Mouse (Mus musculus) stomach, embryonic 14.5 days (tissue): Measurements from ENCODE around the gene Vti1a. TPM values are rescaled to one million over a fixed set of nuclear protein-coding genes. Genes with fewer than 3 reads are reported as not detected.

Source experiments
- ATAC-seq: fragments of 200-750 bp; cut with Nextera tagmentation; 2 replicates; pipeline ENCODE4 v1.8.0; 2017; ENCODE audit warnings: low read depth, moderate TSS enrichment; ENCODE audit not compliant: insufficient number of reproducible peaks, insufficient read depth, low FRiP score
- H3K27ac ChIP-seq: fragments of 300-500 bp; sonication (generic); 2 replicates; pipeline ENCODE4 v1.5.1; 2014; ENCODE audit warnings: mild to moderate bottlenecking, low read length, moderate library complexity, mixed read lengths
- H3K27me3 ChIP-seq: fragments of 300-500 bp; sonication (generic); 2 replicates; pipeline ENCODE4 v1.6.1; 2014; ENCODE audit warnings: low read length, control low read depth, mixed read lengths; ENCODE audit not compliant: control insufficient read depth, insufficient read depth
- H3K36me3 ChIP-seq: fragments of 300-500 bp; sonication (generic); 2 replicates; pipeline ENCODE4 v1.6.1; 2014; ENCODE audit warnings: mild to moderate bottlenecking, control low read depth, low read length, moderate library complexity, mixed read lengths; ENCODE audit not compliant: control insufficient read depth, insufficient read depth
- H3K4me1 ChIP-seq: fragments of 300-500 bp; sonication (generic); 2 replicates; pipeline ENCODE4 v1.6.1; 2014; ENCODE audit warnings: low read length, control low read depth, mixed read lengths; ENCODE audit not compliant: control insufficient read depth, insufficient read depth
- H3K4me2 ChIP-seq: fragments of 300-500 bp; sonication (generic); replicated peaks from 2 replicates; pipeline ENCODE4 v1.6.1; 2014; ENCODE audit warnings: low read depth, low read length, control low read depth
- H3K4me3 ChIP-seq: fragments of 300-500 bp; sonication (generic); 2 replicates; pipeline ENCODE4 v1.5.1; 2014; ENCODE audit warnings: low read depth, low read length, control low read depth
- H3K9ac ChIP-seq: fragments of 300-500 bp; sonication (generic); replicated peaks from 2 replicates; pipeline ENCODE4 v1.6.1; 2014; ENCODE audit warnings: low read depth, mild to moderate bottlenecking, control low read depth, low read length, moderate library complexity, mixed read lengths
- H3K9me3 ChIP-seq: fragments of 300-500 bp; sonication (generic); 2 replicates; pipeline ENCODE4 v1.6.1; 2016; ENCODE audit warnings: low read depth, low read length, control low read depth; ENCODE audit not compliant: control insufficient read depth
- WGBS: fragments of 180-500 bp; shearing (Covaris S2); extraction: QIAGEN DNeasy Blood & Tissue Kit; methylation state at CpG from one replicate; pipeline ENCODE4 v1.1.7; 2014; 5-methylcytosine and 5-hydroxymethylcytosine counted together
- polyA plus RNA-seq: library from polyadenylated mRNA; unstranded; fragments of >200 nt; fragmentation: Nextera tagmentation; extraction: Ambion mirVana; gene quantifications from 2 replicates; pipeline ENCODE4 v1.2.1, GENCODE M21; 2014

Vti1a gene
- polyA plus RNA-seq, 1 experiment from 2014 or later, result 27.2 TPM

- Histone ChIP-seq H3K4me3 (no peak overlapping the region), H3K27ac (no peak overlapping the region), H3K4me1 (peaks cover 22% of the 10 kb centered on the region), H3K9me3 (no peaks in the 10 kb centered on the region), H3K27me3 (no peaks in the 10 kb centered on the region), H3K4me2 (no peak overlapping the region), H3K9ac (no peak overlapping the region), H3K36me3 (no peaks in the 10 kb centered on the region)
- 55% methylated on average over 16 of the region's 16 CpGs for WGBS
- no peak for ATAC-seq
Measured at GRCm38 (mm10) chr19:55588948-55589896, 273.1 kb downstream of the Vti1a start.

- ATAC-seq, result peak; percentile 29; the same call in 1 of the 2 replicates
- H3K9ac ChIP-seq, result no peak overlapping the region
- H3K9me3 ChIP-seq, result no peaks in the 10 kb centered on the region
- no peak overlapping the region for H3K4me3 ChIP-seq
- H3K4me1 ChIP-seq, result peaks cover 26% of the 10 kb centered on the region
- H3K4me2 ChIP-seq, result peak overlapping the region; percentile 27; the same call in 1 of the 2 replicates
- no peaks in the 10 kb centered on the region for H3K36me3 ChIP-seq
- peak overlapping the region; percentile 77 for H3K27ac ChIP-seq
- WGBS, result 34% methylated on average over 26 of the region's 26 CpGs
- H3K27me3 ChIP-seq, result no peaks in the 10 kb centered on the region
Measured at GRCm38 (mm10) chr19:55592876-55593691, 277.0 kb downstream of the Vti1a start.

GRCm38 (mm10) chr19:55593729-55594444 lies 277.8 kb downstream of the Vti1a start:
- no peaks in the 10 kb centered on the region for H3K27me3 ChIP-seq
- H3K4me2 ChIP-seq, result peak overlapping the region; percentile 27; the same call in 1 of the 2 replicates
- ATAC-seq, result no peak
- no peak overlapping the region for H3K9ac ChIP-seq
- no peaks in the 10 kb centered on the region for H3K9me3 ChIP-seq
- no peak overlapping the region for H3K4me3 ChIP-seq
- H3K4me1 ChIP-seq, result peaks cover 28% of the 10 kb centered on the region
- 62% methylated on average over 16 of the region's 16 CpGs for whole genome bisulfite sequencing
- H3K36me3 ChIP-seq, result no peaks in the 10 kb centered on the region
- peak overlapping the region; percentile 77; the same call in 1 of the 2 replicates for H3K27ac ChIP-seq

GRCm38 (mm10) chr19:55594451-55594850 lies 278.4 kb downstream of the Vti1a start:
- 83% methylated on average over 3 of the region's 3 CpGs for WGBS
- H3K4me1 ChIP-seq, result peaks cover 27% of the 10 kb centered on the region
- no peak for ATAC-seq
- H3K4me3 ChIP-seq, result no peak overlapping the region
- no peaks in the 10 kb centered on the region for H3K36me3 ChIP-seq
- H3K9ac ChIP-seq, result no peak overlapping the region
- no peaks in the 10 kb centered on the region for H3K9me3 ChIP-seq
- H3K27ac ChIP-seq, result no peak overlapping the region
- H3K27me3 ChIP-seq, result no peaks in the 10 kb centered on the region
- no peak overlapping the region for H3K4me2 ChIP-seq

- WGBS, result 42% methylated on average over 9 of the region's 9 CpGs
- Histone ChIP-seq H3K27ac (peak overlapping the region; percentile 34; the same call in 1 of the 2 replicates), H3K4me1 (peaks cover 29% of the 10 kb centered on the region), H3K36me3 (no peaks in the 10 kb centered on the region), H3K27me3 (no peaks in the 10 kb centered on the region), H3K4me2 (no peak overlapping the region), H3K9me3 (no peaks in the 10 kb centered on the region), H3K9ac (no peak overlapping the region), H3K4me3 (no peak overlapping the region)
- peak; percentile 87 for ATAC-seq
Measured at GRCm38 (mm10) chr19:55595945-55596649, 280.0 kb downstream of the Vti1a start.

GRCm38 (mm10) chr19:55596804-55597203 lies 280.7 kb downstream of the Vti1a start:
- ATAC-seq, result no peak
- Histone ChIP-seq H3K36me3 (no peaks in the 10 kb centered on the region), H3K9me3 (no peaks in the 10 kb centered on the region), H3K4me2 (no peak overlapping the region), H3K4me1 (peaks cover 29% of the 10 kb centered on the region), H3K27ac (peak overlapping the region; percentile 34; the same call in 1 of the 2 replicates), H3K27me3 (no peaks in the 10 kb centered on the region), H3K4me3 (no peak overlapping the region), H3K9ac (no peak overlapping the region)
- WGBS, result 56% methylated on average over 6 of the region's 6 CpGs

GRCm38 (mm10) chr19:55597296-55597695 lies 281.2 kb downstream of the Vti1a start:
- Histone ChIP-seq H3K27ac (no peak overlapping the region; the same call in 1 of the 2 replicates), H3K4me1 (peaks cover 29% of the 10 kb centered on the region), H3K4me2 (no peak overlapping the region), H3K27me3 (no peaks in the 10 kb centered on the region), H3K36me3 (no peaks in the 10 kb centered on the region), H3K4me3 (no peak overlapping the region), H3K9ac (no peak overlapping the region), H3K9me3 (no peaks in the 10 kb centered on the region)
- ATAC-seq, result no peak
- WGBS, result 59% methylated on average over 2 of the region's 2 CpGs
